Mouse (Mus musculus): Measurements from ENCODE around the gene Apod.

DNA sequence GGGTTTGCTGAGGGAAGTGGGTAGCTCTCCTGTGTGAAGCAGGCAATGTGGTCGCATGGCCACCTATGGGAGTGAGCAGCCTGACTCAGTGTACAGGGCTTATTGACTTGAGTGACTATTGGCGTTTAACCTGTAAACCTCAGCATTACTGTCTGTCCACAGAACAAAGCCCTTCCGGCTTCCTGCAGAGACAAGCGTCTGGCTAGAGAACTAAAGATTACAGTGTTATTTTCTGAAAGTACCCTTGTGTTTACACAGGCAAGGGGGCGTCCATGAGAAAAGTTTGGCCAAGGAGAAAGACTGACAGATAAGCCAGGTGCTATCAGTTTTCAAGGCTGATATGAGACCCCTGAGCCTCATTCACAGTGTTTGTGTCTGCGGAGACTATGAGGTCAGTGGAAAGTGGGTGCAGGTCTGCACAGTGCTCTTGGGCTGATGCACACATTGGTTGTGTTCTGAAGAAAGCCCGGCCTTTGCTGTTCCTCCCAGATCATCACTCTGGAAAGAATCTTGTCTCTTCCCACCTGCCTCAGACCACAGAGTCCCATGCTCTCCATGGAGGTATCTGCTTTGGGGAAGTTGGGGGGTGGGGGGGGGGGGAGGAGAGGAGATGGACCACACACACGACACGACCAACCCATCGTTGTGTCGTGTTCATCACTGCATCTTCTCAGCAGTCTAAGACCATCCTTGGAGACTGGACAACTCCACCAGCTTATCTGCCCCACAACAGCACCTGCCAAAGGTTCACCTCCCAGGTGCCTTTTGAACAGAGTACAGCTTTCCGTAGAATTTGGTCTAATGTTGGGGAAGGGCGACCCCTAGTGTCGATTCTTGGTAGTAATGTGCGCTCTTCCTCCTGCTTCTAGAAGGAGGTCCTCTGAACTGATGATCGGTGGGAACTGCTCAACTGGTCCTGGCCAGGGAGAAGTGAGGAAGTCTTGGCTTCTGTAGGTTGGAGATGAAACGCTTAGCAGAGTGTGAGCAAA, 40.0 kb upstream of the Apod start:
- TF ChIP-seq CTCF (IDR thresholded peaks at IDR 0.05; ENCODE audit: borderline replicate concordance, control insufficient read depth, extremely low read depth, insufficient read depth, low read length, poor library complexity) = no peak
- TF ChIP-seq POLR2A (IDR thresholded peaks at IDR 0.05; ENCODE audit: control insufficient read depth, extremely low read depth, insufficient read depth, low read length, poor library complexity) = no peak
